Mouse (Mus musculus) thymus, adult 2 months (tissue): Measurements from ENCODE around the gene Wdr74.

Experiments
- CTCF ChIP-seq: fragments of 200-500 bp; IDR thresholded peaks from 2 replicates; pipeline ENCODE4 v1.5.1; 2012; ENCODE audit warnings: mild to moderate bottlenecking, control low read depth, low read length, moderate library complexity, borderline replicate concordance; ENCODE audit not compliant: control insufficient read depth, poor library complexity, insufficient read depth; ENCODE audit errors: extremely low read depth
- POLR2A ChIP-seq: fragments of 200-500 bp; IDR thresholded peaks from 2 replicates; pipeline ENCODE4 v1.6.1; 2012; ENCODE audit warnings: mild to moderate bottlenecking, low read length, control low read depth, moderate library complexity; ENCODE audit not compliant: control insufficient read depth, poor library complexity, insufficient read depth; ENCODE audit errors: extremely low read depth

DNA sequence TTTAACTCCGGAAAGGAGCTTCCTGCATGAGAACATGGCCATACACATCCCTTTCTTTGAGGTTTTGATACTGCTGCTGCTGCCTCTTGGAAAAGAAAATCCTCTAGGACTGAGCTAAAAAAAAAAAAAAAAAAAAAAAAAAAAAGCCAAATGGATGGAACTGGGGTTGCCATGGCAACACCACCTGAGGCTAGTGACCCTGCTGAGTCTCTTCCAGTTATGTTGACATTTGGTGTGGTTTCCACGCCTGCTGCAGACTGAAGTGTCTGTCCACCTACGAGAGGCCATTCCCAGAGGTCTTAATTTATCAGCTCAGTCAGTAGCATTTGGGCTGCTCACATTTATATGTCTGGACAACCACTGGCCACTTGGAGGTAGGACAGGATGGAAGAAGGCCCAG is 52.9 kb downstream of the Wdr74 start:
- TF ChIP-seq POLR2A (no peak), CTCF (no peak)
